Mouse (Mus musculus) lung, postnatal 0 days (tissue): ENCODE results near the gene Hist1h3g.
"Not testable (repeated sequence)": the region's sequence is repeated elsewhere in the genome, so short reads cannot be mapped to it uniquely, and the experiment has no call there.

Experiments used
- CTCF ChIP-seq: IDR thresholded peaks from 2 replicates; pipeline ENCODE4 v1.5.1; 2016; ENCODE audit warnings: antibody characterized with exemption, mild to moderate bottlenecking
- EP300 ChIP-seq: IDR thresholded peaks from 2 replicates; pipeline ENCODE4 v1.6.1; 2016; ENCODE audit warnings: antibody characterized with exemption, mild to moderate bottlenecking, control low read depth

- TF ChIP-seq CTCF, EP300: not testable (repeated sequence)
Observed at GRCm38 (mm10) chr13:23574546-23575170, 39.4 kb downstream of the Hist1h3g start.
